Mouse (Mus musculus) left cerebral cortex, adult 18-20 months (tissue): Measurements from ENCODE around the gene Hoxa5. TPM values are rescaled to one million over a fixed set of nuclear protein-coding genes. Genes with fewer than 3 reads are reported as not detected.

Experiments used
- DNase-seq, 2 experiments: peaks; one replicate each; pipeline ENCODE4 v3.0.0; 2021 to 2022; ENCODE audit warnings: low spot score in 2 of 2, mixed read lengths in 1 of 2
- total RNA-seq, 2 experiments: library from RNA; stranded (reverse); gene quantifications; 2 replicates each; pipeline ENCODE4 v1.2.3; 2021

Gene Hoxa5
- total RNA-seq, 2 experiments from 2014 or later, result not detected

GRCm38 (mm10) chr6:52227470-52228222 lies 23.3 kb upstream of the Hoxa5 start:
- no peak for DNase-seq

GRCm38 (mm10) chr6:52226569-52227257 lies 22.3 kb upstream of the Hoxa5 start:
- DNase-seq, result no peak

- no peak for DNase-seq
Observed at GRCm38 (mm10) chr6:52225612-52226568, 21.5 kb upstream of the Hoxa5 start.

GRCm38 (mm10) chr6:52224895-52225611 lies 20.7 kb upstream of the Hoxa5 start:
- no peak for DNase-seq

GRCm38 (mm10) chr6:52223939-52224760 lies 19.8 kb upstream of the Hoxa5 start:
- no peak for DNase-seq

GRCm38 (mm10) chr6:52222729-52223128 lies 18.3 kb upstream of the Hoxa5 start:
- DNase-seq, result no peak

- DNase-seq, result no peak
Observed at GRCm38 (mm10) chr6:52221993-52222685, 17.8 kb upstream of the Hoxa5 start.

- DNase-seq, result peak; percentile 77 to 80
Observed at GRCm38 (mm10) chr6:52221337-52221992, 17.1 kb upstream of the Hoxa5 start, which contains the start of gene Hoxa7. TSS of gene Hoxa7 (minus strand) at chr6:52221854.

GRCm38 (mm10) chr6:52220865-52221310 lies 16.5 kb upstream of the Hoxa5 start:
- DNase-seq, result no peak

GRCm38 (mm10) chr6:52220003-52220864 lies 15.8 kb upstream of the Hoxa5 start:
- DNase-seq, result no peak

- no peak for DNase-seq
Observed at GRCm38 (mm10) chr6:52219234-52219942, 15.0 kb upstream of the Hoxa5 start.

- DNase-seq, result no peak
Observed at GRCm38 (mm10) chr6:52218643-52219215, 14.3 kb upstream of the Hoxa5 start.

- DNase-seq, result no peak
Observed at GRCm38 (mm10) chr6:52217895-52218642, 13.7 kb upstream of the Hoxa5 start.

GRCm38 (mm10) chr6:52217459-52217768 lies 13.0 kb upstream of the Hoxa5 start:
- no peak for DNase-seq

- DNase-seq, result no peak
Observed at GRCm38 (mm10) chr6:52216691-52217458, 12.5 kb upstream of the Hoxa5 start.
